Mouse (Mus musculus) kidney, adult 8-10 months (tissue): ENCODE results near the gene Slc7a8.
A peak's percentile ranks its signal among the peaks of the same experiment; 100 is the strongest.

Experiments used
- DNase-seq, 2 experiments: peaks; one replicate each; pipeline ENCODE4 v3.0.0; 2022

Slc7a8 gene

GRCm38 (mm10) chr14:54781610-54782365 lies at the start of gene Slc7a8:
Gene Slc7a8, minus strand, starts transcription at chr14:54781946.
- DNase-seq, result peak; percentile 69 to 73

GRCm38 (mm10) chr14:54823716-54824115 lies 42.0 kb upstream of the Slc7a8 start:
- DNase-seq, result peak; percentile 38 to 69

- DNase-seq, result peak in 1 of 2 experiments; percentile 57
Measured at GRCm38 (mm10) chr14:54822301-54822700, 40.6 kb upstream of the Slc7a8 start.

GRCm38 (mm10) chr14:54817791-54818190 lies 36.0 kb upstream of the Slc7a8 start:
- peak; percentile 50 to 66 for DNase-seq

GRCm38 (mm10) chr14:54815737-54816136 lies 34.0 kb upstream of the Slc7a8 start:
- no peak for DNase-seq

GRCm38 (mm10) chr14:54813991-54814390 lies 32.2 kb upstream of the Slc7a8 start, which contains the start of gene Rnf212b:
Gene Rnf212b, plus strand, starts transcription at chr14:54814141.
- DNase-seq, result no peak

GRCm38 (mm10) chr14:54809668-54810033 lies 27.9 kb upstream of the Slc7a8 start:
- no peak for DNase-seq

- DNase-seq, result no peak
Measured at GRCm38 (mm10) chr14:54808718-54809667, 27.2 kb upstream of the Slc7a8 start.

- peak in 1 of 2 experiments; percentile 55 for DNase-seq
Measured at GRCm38 (mm10) chr14:54806124-54806523, 24.4 kb upstream of the Slc7a8 start.

- DNase-seq, result no peak
Measured at GRCm38 (mm10) chr14:54802428-54802827, 20.7 kb upstream of the Slc7a8 start.

- no peak for DNase-seq
Measured at GRCm38 (mm10) chr14:54799686-54800085, 17.9 kb upstream of the Slc7a8 start.

- no peak for DNase-seq
Measured at GRCm38 (mm10) chr14:54796760-54797159, 15.0 kb upstream of the Slc7a8 start.

GRCm38 (mm10) chr14:54795901-54796300 lies 14.2 kb upstream of the Slc7a8 start:
- DNase-seq, result no peak

GRCm38 (mm10) chr14:54793894-54794830 lies 12.4 kb upstream of the Slc7a8 start:
- DNase-seq, result peak; percentile 43 to 55

- no peak for DNase-seq
Measured at GRCm38 (mm10) chr14:54793351-54793750, 11.6 kb upstream of the Slc7a8 start.

GRCm38 (mm10) chr14:54792166-54792565 lies 10.4 kb upstream of the Slc7a8 start:
- DNase-seq, result no peak

GRCm38 (mm10) chr14:54788231-54788630 lies 6.5 kb upstream of the Slc7a8 start:
- no peak for DNase-seq

- no peak for DNase-seq
Measured at GRCm38 (mm10) chr14:54787226-54787625, 5.5 kb upstream of the Slc7a8 start.

GRCm38 (mm10) chr14:54786489-54786888 lies 4.7 kb upstream of the Slc7a8 start:
- peak; percentile 49 to 61 for DNase-seq

- DNase-seq, result peak; percentile 66 to 86
Measured at GRCm38 (mm10) chr14:54785898-54786297, 4.2 kb upstream of the Slc7a8 start.

- peak; percentile 62 to 73 for DNase-seq
Measured at GRCm38 (mm10) chr14:54782971-54783370, 1.2 kb upstream of the Slc7a8 start.

GRCm38 (mm10) chr14:54780836-54781609 lies 723 bp downstream of the Slc7a8 start:
- peak; percentile 73 for DNase-seq
